Mouse (Mus musculus): Measurements from ENCODE around the gene Wnt10b. TPM values are rescaled to one million over a fixed set of nuclear protein-coding genes. Genes with fewer than 3 reads are reported as not detected.

The Wnt10b gene
- polyA plus RNA-seq (2012; rRNA removed; ENCODE audit: low replicate concordance), result 0.17 and 0.19 TPM in 2 replicates

GRCm38 (mm10) chr15:98777762-98778161 lies at the start of gene Wnt10b:
Gene Wnt10b (minus strand): TSS chr15:98778150.

GRCm38 (mm10) chr15:98809390-98809789 lies 31.4 kb upstream of the Wnt10b start, which contains the start of gene Ddn:
Gene Ddn (minus strand): TSS chr15:98809490.

GRCm38 (mm10) chr15:98789661-98790535 lies 11.9 kb upstream of the Wnt10b start, which contains the start of gene Wnt1:
Gene Wnt1 (plus strand): TSS chr15:98789857.

GRCm38 (mm10) chr15:98762670-98763529 lies 15.1 kb downstream of the Wnt10b start, which contains the start of gene Arf3:
Gene Arf3 (minus strand): TSS chr15:98763214.

GRCm38 (mm10) chr15:98727443-98728321 lies 50.3 kb downstream of the Wnt10b start, which contains the start of gene Fkbp11:
Gene Fkbp11 (minus strand): TSS chr15:98728198.

Other genes starting within 250 kb of the Wnt10b start
- 14.6 and 20.2 TPM in 2 replicates for gene Kansl2, start 243.9 kb downstream of the Wnt10b start, polyA plus RNA-seq (2012; rRNA removed; ENCODE audit: low replicate concordance)
- gene Ccnt1, start 207.2 kb downstream of the Wnt10b start, polyA plus RNA-seq (2012; rRNA removed; ENCODE audit: low replicate concordance), result 1.7 and 2.3 TPM in 2 replicates
- gene 4930415O20Rik, start 207.1 kb downstream of the Wnt10b start, polyA plus RNA-seq (2012; rRNA removed; ENCODE audit: low replicate concordance), result 0.96 TPM in 1 of 2 replicates, not detected in the other
- gene Adcy6, start 168.1 kb downstream of the Wnt10b start, polyA plus RNA-seq (2012; rRNA removed; ENCODE audit: low replicate concordance), result 46.5 and 77.2 TPM in 2 replicates
- 22.9 and 29.1 TPM in 2 replicates for gene Cacnb3, start 147.3 kb downstream of the Wnt10b start, polyA plus RNA-seq (2012; rRNA removed; ENCODE audit: low replicate concordance)
- 18.0 and 23.8 TPM in 2 replicates for gene Ddx23, start 115.3 kb downstream of the Wnt10b start, polyA plus RNA-seq (2012; rRNA removed; ENCODE audit: low replicate concordance)
- gene Rnd1, start 100.7 kb downstream of the Wnt10b start, polyA plus RNA-seq (2012; rRNA removed; ENCODE audit: low replicate concordance), result 0.88 and 1.3 TPM in 2 replicates
- gene Ccdc65, start 69.9 kb downstream of the Wnt10b start, polyA plus RNA-seq (2012; rRNA removed; ENCODE audit: low replicate concordance), result 0.07 and 0.12 TPM in 2 replicates
- gene Fkbp11, start 50.0 kb downstream of the Wnt10b start, polyA plus RNA-seq (2012; rRNA removed; ENCODE audit: low replicate concordance), result 18.0 and 30.8 TPM in 2 replicates
- gene Arf3, start 14.9 kb downstream of the Wnt10b start, polyA plus RNA-seq (2012; rRNA removed; ENCODE audit: low replicate concordance), result 38.7 and 67.0 TPM in 2 replicates
- not detected in 2 replicates for gene Wnt1, start 11.7 kb upstream of the Wnt10b start, polyA plus RNA-seq (2012; rRNA removed; ENCODE audit: low replicate concordance)
- gene Ddn, start 31.3 kb upstream of the Wnt10b start, polyA plus RNA-seq (2012; rRNA removed; ENCODE audit: low replicate concordance), result 0.09 TPM in 1 of 2 replicates, not detected in the other
- 41.8 and 47.9 TPM in 2 replicates for gene Prkag1, start 53.4 kb upstream of the Wnt10b start, polyA plus RNA-seq (2012; rRNA removed; ENCODE audit: low replicate concordance)
- 18.7 and 19.0 TPM in 2 replicates for gene Kmt2d, start 93.1 kb upstream of the Wnt10b start, polyA plus RNA-seq (2012; rRNA removed; ENCODE audit: low replicate concordance)
- gene Rhebl1, start 116.4 kb upstream of the Wnt10b start, polyA plus RNA-seq (2012; rRNA removed; ENCODE audit: low replicate concordance), result 8.3 and 16.5 TPM in 2 replicates
- 0.38 and 0.48 TPM in 2 replicates for gene Dhh, start 120.4 kb upstream of the Wnt10b start, polyA plus RNA-seq (2012; rRNA removed; ENCODE audit: low replicate concordance)
- gene Lmbr1l, start 140.1 kb upstream of the Wnt10b start, polyA plus RNA-seq (2012; rRNA removed; ENCODE audit: low replicate concordance), result 90.8 and 281 TPM in 2 replicates
- gene Tuba1b, start 156.4 kb upstream of the Wnt10b start, polyA plus RNA-seq (2012; rRNA removed; ENCODE audit: low replicate concordance), result 358 and 428 TPM in 2 replicates
- gene Gm49450, start 175.4 kb upstream of the Wnt10b start, polyA plus RNA-seq (2012; rRNA removed; ENCODE audit: low replicate concordance), result 33.8 and 39.7 TPM in 2 replicates
- gene Tuba1a, start 175.6 kb upstream of the Wnt10b start, polyA plus RNA-seq (2012; rRNA removed; ENCODE audit: low replicate concordance), result 74.1 and 81.7 TPM in 2 replicates

Measured in duodenum, adult 2 months (tissue).